Mouse (Mus musculus) ES-Bruce4 (cell line): ENCODE results near the gene Fam189a2. TPM values are rescaled to one million over a fixed set of nuclear protein-coding genes. Genes with fewer than 3 reads are reported as not detected.

Experiments
- H3K27ac ChIP-seq: 2 replicates; pipeline ENCODE4 v1.5.1; 2012; ENCODE audit warnings: low read length, inconsistent platforms; ENCODE audit not compliant: insufficient read depth
- H3K27me3 ChIP-seq: 2 replicates; pipeline ENCODE4 v1.6.1; 2012; ENCODE audit warnings: mild to moderate bottlenecking, low read length, inconsistent platforms; ENCODE audit not compliant: control insufficient read depth, poor library complexity, insufficient read depth, severe bottlenecking
- H3K36me3 ChIP-seq: 2 replicates; pipeline ENCODE4 v1.6.1; 2012; ENCODE audit warnings: inconsistent platforms, mild to moderate bottlenecking, low read length, moderate library complexity; ENCODE audit not compliant: control insufficient read depth, poor library complexity, insufficient read depth, severe bottlenecking
- H3K4me1 ChIP-seq: one replicate; pipeline ENCODE4 v1.8.1; 2011; ENCODE audit warnings: low read length; ENCODE audit not compliant: control insufficient read depth, insufficient read depth
- H3K4me3 ChIP-seq: 2 replicates; pipeline ENCODE4 v1.5.1; 2011; ENCODE audit warnings: low read depth, mild to moderate bottlenecking, low read length
- H3K9ac ChIP-seq: 2 replicates; pipeline ENCODE4 v1.6.1; 2012; ENCODE audit warnings: low read depth, mild to moderate bottlenecking, inconsistent platforms; ENCODE audit not compliant: poor library complexity, severe bottlenecking
- H3K9me3 ChIP-seq: replicated peaks from 2 replicates; pipeline ENCODE4 v1.6.1; 2012; ENCODE audit warnings: mild to moderate bottlenecking, low read length, inconsistent platforms; ENCODE audit not compliant: control insufficient read depth, poor library complexity, insufficient read depth, severe bottlenecking
- CTCF ChIP-seq: IDR thresholded peaks from one replicate; pipeline ENCODE4 v1.8.1; 2011; ENCODE audit warnings: low read depth, low read length
- EP300 ChIP-seq: IDR thresholded peaks from 2 replicates; pipeline ENCODE4 v1.6.1; 2011; ENCODE audit warnings: low read depth, low read length; ENCODE audit not compliant: insufficient read depth
- POLR2A ChIP-seq: IDR thresholded peaks from one replicate; pipeline ENCODE4 v1.8.1; 2011; ENCODE audit warnings: low read length; ENCODE audit not compliant: insufficient read depth
- polyA plus RNA-seq: library from polyadenylated mRNA; stranded (reverse); fragments of >200 nt; gene quantifications from 2 replicates; pipeline ENCODE4 v1.2.4, GENCODE M21; 2011; ENCODE audit warnings: low read depth; ENCODE audit not compliant: missing spikeins, insufficient read depth, insufficient read length

The Fam189a2 gene
- polyA plus RNA-seq, 1 experiment: 1.7 TPM

DNA sequence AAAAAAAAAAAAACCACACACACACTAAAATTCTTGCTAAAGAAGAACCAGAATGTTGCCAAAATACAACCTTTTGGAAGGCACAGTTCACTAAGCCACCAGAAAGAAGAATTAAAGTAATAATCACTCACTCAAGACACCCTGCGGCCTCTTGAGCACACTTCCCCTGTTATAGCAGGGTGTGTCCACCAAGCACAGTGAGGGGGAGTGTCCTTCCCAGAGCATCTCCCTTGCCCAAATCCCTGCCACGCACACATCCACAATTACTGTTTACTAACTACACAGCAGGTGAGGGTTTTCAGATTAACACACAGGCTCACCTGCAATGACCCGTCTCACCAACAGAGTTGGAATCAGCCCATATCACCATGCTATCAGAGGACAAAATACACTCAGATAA, 8.0 kb downstream of the Fam189a2 start:
- Histone ChIP-seq H3K36me3 (no peaks in the 10 kb centered on the region), H3K9me3 (no peaks in the 10 kb centered on the region), H3K9ac (no peak overlapping the region), H3K4me3 (no peak overlapping the region), H3K4me1 (peaks cover 2% of the 10 kb centered on the region), H3K27me3 (no peaks in the 10 kb centered on the region), H3K27ac (no peak overlapping the region)
- TF ChIP-seq EP300 (no peak), POLR2A (no peak), CTCF (no peak)

DNA sequence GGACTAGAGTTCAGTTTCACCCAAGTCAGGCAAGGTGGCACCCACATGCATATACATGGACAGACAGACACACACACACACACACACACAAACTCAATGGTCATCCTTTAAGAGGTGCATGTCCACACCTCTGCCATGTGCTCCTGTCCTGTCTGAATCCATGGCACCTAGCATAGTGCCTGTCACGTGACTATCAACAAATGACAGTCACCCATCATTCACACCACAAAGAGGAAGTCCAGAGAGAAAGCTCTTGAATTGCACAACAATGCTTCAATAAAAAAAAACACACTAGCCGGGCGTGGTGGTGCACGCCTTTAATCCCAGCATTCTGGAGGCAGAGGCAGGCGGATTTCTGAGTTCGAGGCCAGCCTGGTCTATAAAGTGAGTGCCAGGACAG, 8.5 kb downstream of the Fam189a2 start:
- H3K4me3 ChIP-seq: no peak overlapping the region
- H3K27me3 ChIP-seq: no peaks in the 10 kb centered on the region
- H3K36me3 ChIP-seq: no peaks in the 10 kb centered on the region
- H3K9me3 ChIP-seq: no peaks in the 10 kb centered on the region
- TF ChIP-seq POLR2A (no peak), EP300 (no peak), CTCF (no peak)
- peaks cover 3% of the 10 kb centered on the region for H3K4me1 ChIP-seq
- H3K27ac ChIP-seq: no peak overlapping the region
- no peak overlapping the region for H3K9ac ChIP-seq

DNA sequence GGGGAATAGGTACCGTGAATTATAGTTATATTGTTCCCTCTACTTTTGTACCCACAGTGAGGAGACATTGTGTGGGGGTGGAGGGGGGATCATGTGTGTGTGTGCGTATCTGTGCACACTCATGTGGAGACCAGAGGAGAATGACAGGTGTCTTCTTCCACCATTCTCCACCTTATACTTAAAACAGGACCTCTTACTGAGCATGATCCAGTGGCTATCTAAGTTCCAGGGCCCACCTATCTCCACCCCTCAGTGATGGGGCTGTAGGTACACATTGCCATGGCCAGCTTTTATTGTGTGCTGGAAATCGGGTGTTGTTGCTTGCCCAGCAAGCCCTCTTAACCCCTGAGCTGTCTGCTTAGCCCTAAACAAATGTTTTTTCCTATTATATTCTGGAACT, 10.1 kb downstream of the Fam189a2 start:
- Histone ChIP-seq H3K4me1 (peaks cover 9% of the 10 kb centered on the region), H3K27me3 (no peaks in the 10 kb centered on the region), H3K36me3 (no peaks in the 10 kb centered on the region)

DNA sequence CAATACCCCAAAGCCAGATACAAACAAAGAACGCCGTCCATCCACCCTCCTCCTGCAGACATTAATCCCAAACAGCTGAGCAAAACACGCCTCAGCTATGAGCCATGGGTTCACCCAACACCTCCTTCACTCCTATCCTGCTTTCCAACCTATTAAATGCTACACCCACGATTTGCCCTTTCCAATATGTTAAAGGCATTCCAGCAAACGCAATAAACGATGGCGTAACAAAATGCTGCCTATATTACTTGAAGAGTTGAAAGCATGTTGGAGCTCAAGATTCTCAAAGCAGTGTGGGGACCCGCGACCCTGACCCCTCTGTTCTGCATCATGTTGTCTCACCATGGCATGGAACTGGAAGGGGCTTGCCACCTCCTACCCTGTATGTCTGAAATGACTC, 11.2 kb downstream of the Fam189a2 start:
- Histone ChIP-seq H3K4me3 (no peak overlapping the region), H3K36me3 (no peaks in the 10 kb centered on the region), H3K9ac (no peak overlapping the region), H3K9me3 (no peaks in the 10 kb centered on the region), H3K4me1 (peaks cover 9% of the 10 kb centered on the region), H3K27me3 (no peaks in the 10 kb centered on the region), H3K27ac (no peak overlapping the region)
- TF ChIP-seq EP300: no peak
- no peak for TF ChIP-seq CTCF
- TF ChIP-seq POLR2A: no peak

More for the DNA sequence above, 10.1 kb downstream of the Fam189a2 start:
- Histone ChIP-seq H3K9me3 (no peaks in the 10 kb centered on the region), H3K27ac (no peak overlapping the region), H3K9ac (no peak overlapping the region), H3K4me3 (no peak overlapping the region)
- no peak for TF ChIP-seq CTCF
- no peak for TF ChIP-seq POLR2A
- no peak for TF ChIP-seq EP300

DNA sequence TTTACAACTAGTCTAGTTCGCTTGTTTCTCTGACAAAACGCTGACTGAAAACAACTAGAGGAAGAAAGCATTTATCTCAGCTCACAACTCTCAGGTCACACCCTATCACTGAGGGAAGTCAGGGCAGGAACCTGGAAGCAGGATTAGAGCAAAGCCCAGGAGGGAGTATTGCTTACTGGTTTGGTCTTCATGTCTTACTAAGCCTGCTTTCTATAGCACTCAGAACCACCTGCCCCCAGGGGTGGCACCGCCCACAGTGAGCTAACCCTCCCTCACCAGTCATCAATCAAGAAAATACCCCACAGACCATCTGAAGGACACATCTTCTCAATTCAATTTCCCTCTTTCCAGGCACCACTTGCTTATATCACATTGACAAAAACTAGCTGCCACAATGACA, 12.4 kb downstream of the Fam189a2 start:
- Histone ChIP-seq H3K9me3 (no peaks in the 10 kb centered on the region), H3K4me1 (peaks cover 7% of the 10 kb centered on the region), H3K9ac (no peak overlapping the region), H3K36me3 (no peaks in the 10 kb centered on the region), H3K4me3 (no peak overlapping the region), H3K27ac (no peak overlapping the region), H3K27me3 (no peaks in the 10 kb centered on the region)
- TF ChIP-seq EP300 (no peak), POLR2A (no peak), CTCF (no peak)

DNA sequence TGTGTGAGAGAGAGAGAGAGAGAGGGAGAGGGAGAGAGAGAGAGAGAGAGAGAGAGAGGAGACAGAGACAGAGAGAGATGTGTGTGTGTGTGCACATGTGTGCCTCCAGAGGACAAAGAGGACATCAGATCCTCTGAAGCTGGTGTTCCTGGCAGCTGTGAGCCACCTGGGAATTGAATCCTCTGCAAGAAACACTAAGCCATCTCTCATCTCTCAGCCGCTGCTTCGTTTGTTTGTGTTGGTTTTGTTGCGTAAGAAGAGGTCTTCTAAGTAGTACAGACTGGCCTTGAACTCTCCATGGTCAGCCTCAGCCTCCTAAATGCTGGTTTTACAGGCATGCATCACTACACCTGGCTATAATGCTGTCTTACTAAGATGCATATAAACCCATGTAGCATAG, 12.9 kb downstream of the Fam189a2 start:
- no peaks in the 10 kb centered on the region for H3K9me3 ChIP-seq
- TF ChIP-seq CTCF: no peak
- no peak for TF ChIP-seq EP300
- TF ChIP-seq POLR2A: no peak
- H3K9ac ChIP-seq: no peak overlapping the region
- H3K27ac ChIP-seq: no peak overlapping the region
- H3K4me1 ChIP-seq: peaks cover 7% of the 10 kb centered on the region
- H3K36me3 ChIP-seq: no peaks in the 10 kb centered on the region
- H3K4me3 ChIP-seq: no peak overlapping the region
- H3K27me3 ChIP-seq: no peaks in the 10 kb centered on the region
